Mouse (Mus musculus) lung, embryonic 14.5 days (tissue): ENCODE results near the gene Sftpa1. TPM values are rescaled to one million over a fixed set of nuclear protein-coding genes. Genes with fewer than 3 reads are reported as not detected.

Experiments used
- ATAC-seq: fragments of 200-750 bp; cut with Nextera tagmentation; 2 replicates; pipeline ENCODE4 v1.8.0; 2017; ENCODE audit warnings: mild to moderate bottlenecking, moderate TSS enrichment, moderate library complexity; ENCODE audit not compliant: insufficient read depth
- DNase-seq: peaks from one replicate; pipeline ENCODE4 v3.0.0-alpha.2; 2015
- H3K27ac ChIP-seq: fragments of 300-500 bp; sonication (generic); 2 replicates; pipeline ENCODE4 v1.5.1; 2014; ENCODE audit warnings: low read depth, mild to moderate bottlenecking, moderate library complexity
- H3K27me3 ChIP-seq: fragments of 300-500 bp; sonication (generic); 2 replicates; pipeline ENCODE4 v1.6.1; 2014; ENCODE audit warnings: low read length, control low read depth; ENCODE audit not compliant: insufficient read depth
- H3K36me3 ChIP-seq: fragments of 300-500 bp; sonication (generic); 2 replicates; pipeline ENCODE4 v1.6.1; 2014; ENCODE audit warnings: control low read depth; ENCODE audit not compliant: insufficient read depth
- H3K4me1 ChIP-seq: fragments of 300-500 bp; sonication (generic); 2 replicates; pipeline ENCODE4 v1.6.1; 2014; ENCODE audit warnings: antibody characterized with exemption, control low read depth; ENCODE audit not compliant: insufficient read depth
- H3K4me2 ChIP-seq: fragments of 300-500 bp; sonication (generic); 2 replicates; pipeline ENCODE4 v1.6.1; 2014; ENCODE audit warnings: mild to moderate bottlenecking
- H3K4me3 ChIP-seq: fragments of 300-500 bp; sonication (generic); 2 replicates; pipeline ENCODE4 v1.5.1; 2014; ENCODE audit warnings: low read depth, low read length
- H3K9ac ChIP-seq: fragments of 300-500 bp; sonication (generic); 2 replicates; pipeline ENCODE4 v1.6.1; 2014
- H3K9me3 ChIP-seq: fragments of 300-500 bp; sonication (generic); 2 replicates; pipeline ENCODE4 v1.6.1; 2016; ENCODE audit warnings: low read depth, low read length, control low read depth
- CTCF ChIP-seq: IDR thresholded peaks from 2 replicates; pipeline ENCODE4 v1.5.1; 2016; ENCODE audit warnings: antibody characterized with exemption, low read depth
- WGBS: fragments of 180-500 bp; shearing (Covaris S2); extraction: QIAGEN DNeasy Blood & Tissue Kit; methylation state at CpG from one replicate; pipeline ENCODE4 v1.1.7; 2014; 5-methylcytosine and 5-hydroxymethylcytosine counted together
- polyA plus RNA-seq: library from polyadenylated mRNA; unstranded; fragments of >200 nt; fragmentation: Nextera tagmentation; extraction: Ambion mirVana; gene quantifications from 2 replicates; pipeline ENCODE4 v1.2.1, GENCODE M21; 2014

Sftpa1 gene
- polyA plus RNA-seq, 1 experiment from 2014 or later: 28.1 TPM

- H3K27ac ChIP-seq: no peak overlapping the region
- 59% methylated on average over 1 of the region's 1 CpGs for WGBS
- no peaks in the 10 kb centered on the region for H3K36me3 ChIP-seq
- no peaks in the 10 kb centered on the region for H3K9me3 ChIP-seq
- no peak overlapping the region for H3K4me3 ChIP-seq
- no peak for TF ChIP-seq CTCF
- no peaks in the 10 kb centered on the region for H3K4me1 ChIP-seq
- H3K4me2 ChIP-seq: no peak overlapping the region
- no peaks in the 10 kb centered on the region for H3K27me3 ChIP-seq
- no peak overlapping the region for H3K9ac ChIP-seq
- no peak for ATAC-seq
- no peak for DNase-seq
Measured at GRCm38 (mm10) chr14:41174802-41175201, 43.2 kb downstream of the Sftpa1 start.

GRCm38 (mm10) chr14:41185059-41185821 is 53.7 kb downstream of the Sftpa1 start, which contains the start of gene Sftpd:
Sftpd (minus strand) TSS chr14:41185149.
- ATAC-seq (no peak), DNase-seq (no peak)
- no peak within 1 kb of the TSS for H3K4me2 ChIP-seq
- no peaks in the 10 kb centered on the region for H3K9me3 ChIP-seq
- H3K9ac ChIP-seq: no peak within 1 kb of the TSS
- H3K27ac ChIP-seq: no peak within 1 kb of the TSS
- no peaks in the 10 kb centered on the region for H3K27me3 ChIP-seq
- H3K4me3 ChIP-seq: no peak within 1 kb of the TSS
- no peak for TF ChIP-seq CTCF
- no peaks in the 10 kb centered on the region for H3K36me3 ChIP-seq
- H3K4me1 ChIP-seq: no peaks in the 10 kb centered on the region
- 69% methylated on average over 4 of the region's 4 CpGs for WGBS

Other genes with a start within 250 kb of the Sftpa1 start
- gene Sh2d4b, start 238.5 kb upstream of the Sftpa1 start, polyA plus RNA-seq: 0.74 and 0.79 TPM in 2 replicates
- gene Tspan14, start 165.0 kb upstream of the Sftpa1 start, polyA plus RNA-seq: 104 and 105 TPM in 2 replicates
- 167 and 173 TPM in 2 replicates for gene Fam213a, start 118.0 kb upstream of the Sftpa1 start, polyA plus RNA-seq
- not detected in 2 replicates for gene Dydc2, start 62.6 kb upstream of the Sftpa1 start, polyA plus RNA-seq
- not detected in 2 replicates for gene Dydc1, start 58.9 kb upstream of the Sftpa1 start, polyA plus RNA-seq
- 2.6 and 4.0 TPM in 2 replicates for gene Mat1a, start 26.7 kb upstream of the Sftpa1 start, polyA plus RNA-seq
- gene Mbl1, start 19.7 kb downstream of the Sftpa1 start, polyA plus RNA-seq: not detected in 2 replicates
- gene Sftpd, start 53.4 kb downstream of the Sftpa1 start, polyA plus RNA-seq: not detected in 2 replicates
- 0.17 TPM in 1 of 2 replicates, not detected in the other for gene Gm2832, start 147.0 kb downstream of the Sftpa1 start, polyA plus RNA-seq
- not detected in 2 replicates for gene Gm5798, start 216.8 kb downstream of the Sftpa1 start, polyA plus RNA-seq